Mouse (Mus musculus) embryonic fibroblast, embryonic 13.5 days (primary cell): ENCODE data around the gene Zbtb32.

Source experiments
- CTCF ChIP-seq: IDR thresholded peaks from 2 replicates; pipeline ENCODE4 v1.5.1; 2011; ENCODE audit warnings: mild to moderate bottlenecking, control low read depth, low read length, moderate library complexity, borderline replicate concordance; ENCODE audit not compliant: insufficient read depth
- POLR2A ChIP-seq: IDR thresholded peaks from 2 replicates; pipeline ENCODE4 v1.6.1; 2011; ENCODE audit warnings: low read depth, mild to moderate bottlenecking, control low read depth, low read length, moderate library complexity

- TF ChIP-seq CTCF, result peak; percentile 75
- TF ChIP-seq POLR2A, result no peak
These were observed 9.1 kb upstream of the Zbtb32 start for GRCm38 (mm10) chr7:30607706-30608309.
